Mouse (Mus musculus) megakaryocyte progenitor cell, adult 5-6 weeks (primary cell): ENCODE measurements around the gene Tcn2. TPM values are rescaled to one million over a fixed set of nuclear protein-coding genes. Genes with fewer than 3 reads are reported as not detected.
"Not testable (repeated sequence)": the region's sequence is repeated elsewhere in the genome, so short reads cannot be mapped to it uniquely, and the experiment has no call there.

Experiments
- ATAC-seq: replicated peaks from 2 replicates; pipeline ENCODE4 v1.8.0; 2016; ENCODE audit warnings: mild to moderate bottlenecking, moderate TSS enrichment, inconsistent platforms; ENCODE audit not compliant: poor library complexity
- total RNA-seq, 2 experiments: library from RNA; stranded (forward) in 1 of 2; stranded (reverse) in 1 of 2; fragments of 157-497, 149-512 nt in 1 of 2; fragments of 200-1000 nt in 1 of 2; gene quantifications; 2 replicates each; pipeline versions ENCODE4 v1.2.3 to v1.2.4; 2015 to 2017

The Tcn2 gene
- 87.8 and 102 TPM in 2 replicates for total RNA-seq (2015)
- total RNA-seq (2017): 40.8 and 50.5 TPM in 2 replicates

- ATAC-seq: peak; percentile 77
Measured at GRCm38 (mm10) chr11:3931511-3932211, at the start of gene Tcn2. TSS of gene Tcn2 (minus strand) at chr11:3932159.

DNA sequence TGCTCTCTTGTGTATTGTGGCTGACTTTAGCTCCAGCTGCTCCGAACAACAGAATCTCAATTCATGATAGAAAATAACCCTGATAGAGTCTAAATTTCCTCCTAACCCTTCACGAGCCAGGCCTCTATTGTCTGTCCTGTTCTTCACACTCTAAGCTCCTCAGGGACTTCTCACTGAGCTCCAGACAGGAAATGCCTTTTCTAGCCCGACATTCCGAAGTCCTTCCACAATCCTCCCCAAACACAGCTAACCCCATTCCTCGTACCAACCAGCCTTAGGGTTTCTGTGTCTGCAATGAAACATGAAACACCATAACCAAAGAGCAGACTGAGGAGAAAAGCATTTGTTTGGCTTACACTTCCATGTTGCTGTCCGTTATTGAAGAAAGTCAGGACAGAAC lies 49.6 kb upstream of the Tcn2 start:
- ATAC-seq: no peak

DNA sequence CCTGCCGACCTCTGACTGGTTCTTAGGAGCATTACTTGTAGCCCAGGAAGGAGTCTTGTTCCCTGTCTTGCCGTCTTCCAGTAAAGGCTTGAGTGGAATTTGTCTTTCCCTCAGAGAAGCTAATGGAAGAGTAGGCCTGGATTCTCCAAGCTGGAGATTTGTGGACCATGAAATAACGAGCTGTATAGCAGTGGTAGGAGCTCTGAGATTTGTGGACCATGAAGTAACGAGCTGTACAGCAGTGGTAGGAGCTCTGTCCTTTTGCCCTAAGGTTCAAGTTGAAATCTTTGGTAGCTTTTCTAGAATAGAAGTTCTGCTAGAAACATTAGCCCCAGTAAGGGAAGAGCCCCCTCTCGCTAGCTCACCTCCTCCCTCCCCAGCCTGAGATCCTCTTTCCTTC lies 46.5 kb upstream of the Tcn2 start:
- no peak for ATAC-seq

GRCm38 (mm10) chr11:3976678-3977077 lies 44.7 kb upstream of the Tcn2 start, which contains the start of gene 4930556J24Rik:
TSS of gene 4930556J24Rik (minus strand) at chr11:3976778.
- no peak for ATAC-seq

DNA sequence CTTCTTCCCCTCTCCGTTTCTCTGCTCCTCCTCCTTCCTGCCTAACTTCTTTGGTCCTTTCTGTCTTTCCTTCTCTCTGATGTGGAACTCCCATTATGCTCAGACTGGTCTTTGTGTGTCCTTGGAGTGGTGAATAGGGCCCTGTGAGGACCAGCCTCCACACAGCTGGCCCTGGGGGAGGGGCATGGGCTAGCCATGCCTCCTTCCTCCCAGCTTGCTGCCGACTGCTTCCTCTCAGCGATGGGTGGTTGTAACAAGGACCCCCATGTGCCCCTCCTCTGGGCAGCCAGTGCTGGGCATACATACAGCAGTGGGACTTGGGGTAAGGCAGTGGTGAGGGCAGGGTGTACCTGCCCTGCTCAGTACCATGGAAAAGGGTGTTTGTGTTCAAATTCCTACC lies 42.4 kb upstream of the Tcn2 start:
- no peak for ATAC-seq

GRCm38 (mm10) chr11:3973081-3973480 lies 41.1 kb upstream of the Tcn2 start:
- ATAC-seq: no peak

DNA sequence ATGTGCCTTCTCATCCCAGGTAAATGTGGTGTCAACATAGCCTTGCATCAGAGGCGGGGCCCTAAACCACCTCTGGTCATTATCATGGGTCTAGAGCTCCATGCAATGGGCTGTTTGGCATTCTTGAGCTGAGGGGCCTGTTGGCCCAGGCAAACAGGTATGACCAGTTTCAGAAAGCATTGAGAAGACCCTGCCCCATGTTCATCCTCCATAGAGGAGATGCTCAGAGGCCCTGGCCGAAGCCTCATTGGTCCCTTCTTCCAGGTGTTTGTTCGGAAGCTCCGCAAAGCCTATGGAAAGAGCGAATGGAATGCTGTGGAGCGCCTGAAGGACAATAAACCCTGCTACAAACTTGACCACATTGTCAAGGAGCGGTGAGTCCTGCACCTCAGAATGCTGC lies 38.4 kb upstream of the Tcn2 start:
- no peak for ATAC-seq

DNA sequence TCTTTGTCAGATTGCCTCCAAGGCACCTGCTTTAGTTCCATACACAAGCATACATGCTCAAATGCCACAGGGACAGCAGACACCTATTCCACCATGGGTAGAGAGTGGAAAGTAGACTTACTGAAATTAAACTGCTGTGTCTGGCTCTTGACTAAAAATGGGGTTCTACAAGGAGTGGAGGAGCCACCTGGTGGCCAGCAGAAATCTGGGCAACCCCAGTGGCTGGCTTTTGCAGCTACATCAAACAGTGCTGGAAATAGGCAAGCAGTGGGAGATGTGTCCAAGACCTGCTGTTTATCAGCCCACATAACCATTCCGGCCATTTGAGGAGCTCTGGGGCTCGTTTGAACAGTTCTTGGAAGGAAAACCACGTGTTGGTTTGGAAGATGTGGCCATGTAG lies 37.9 kb upstream of the Tcn2 start:
- ATAC-seq: peak; percentile 59

- peak; percentile 47 for ATAC-seq
Measured at GRCm38 (mm10) chr11:3964416-3965172, 32.6 kb upstream of the Tcn2 start.

DNA sequence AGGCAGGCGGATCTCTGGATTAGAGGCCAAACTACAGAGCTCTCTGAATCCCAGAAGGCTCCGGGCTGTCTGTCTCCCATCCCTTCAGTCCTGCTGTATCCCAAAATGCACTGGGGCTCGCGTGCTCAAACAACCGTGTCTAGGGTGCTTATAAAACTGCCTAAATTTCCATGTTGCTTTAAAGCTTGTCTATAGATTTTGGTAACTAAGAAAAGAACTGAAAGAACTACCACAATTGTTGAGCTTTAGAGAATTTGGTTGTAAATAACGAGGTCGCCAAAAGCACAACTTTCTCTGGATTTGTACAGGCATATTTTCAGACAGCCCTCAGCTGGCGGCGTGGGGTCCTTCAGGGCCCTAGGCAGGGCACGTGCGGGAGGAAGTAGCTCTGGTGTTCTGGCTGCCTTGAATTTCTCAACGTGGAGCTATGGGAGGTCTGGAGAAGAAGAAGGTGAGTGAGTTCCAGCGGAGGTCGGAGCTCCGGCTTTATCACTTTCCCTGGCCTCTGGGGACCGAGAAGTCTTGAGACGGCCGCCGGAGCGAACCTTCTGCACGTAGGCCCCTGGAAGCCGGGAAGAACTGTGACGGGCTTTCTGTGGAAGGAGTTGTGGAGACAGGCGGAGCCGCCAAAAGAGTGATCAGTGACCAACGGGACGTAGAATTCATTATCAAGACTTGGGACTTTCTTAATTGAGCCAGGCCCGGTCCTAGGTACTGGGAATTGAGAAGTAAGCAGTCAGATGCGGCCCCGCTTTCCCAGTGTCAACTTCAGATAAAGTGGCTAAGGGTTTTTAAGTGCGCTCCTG lies 31.9 kb upstream of the Tcn2 start, which contains the start of gene Pes1:
TSS of gene Pes1 (plus strand) at position 366 of the 806 bp plus-strand sequence.
- ATAC-seq: peak; percentile 90

- no peak for ATAC-seq
Measured at GRCm38 (mm10) chr11:3963155-3963554, 31.2 kb upstream of the Tcn2 start.

GRCm38 (mm10) chr11:3961761-3962160 lies 29.8 kb upstream of the Tcn2 start:
- ATAC-seq: no peak

DNA sequence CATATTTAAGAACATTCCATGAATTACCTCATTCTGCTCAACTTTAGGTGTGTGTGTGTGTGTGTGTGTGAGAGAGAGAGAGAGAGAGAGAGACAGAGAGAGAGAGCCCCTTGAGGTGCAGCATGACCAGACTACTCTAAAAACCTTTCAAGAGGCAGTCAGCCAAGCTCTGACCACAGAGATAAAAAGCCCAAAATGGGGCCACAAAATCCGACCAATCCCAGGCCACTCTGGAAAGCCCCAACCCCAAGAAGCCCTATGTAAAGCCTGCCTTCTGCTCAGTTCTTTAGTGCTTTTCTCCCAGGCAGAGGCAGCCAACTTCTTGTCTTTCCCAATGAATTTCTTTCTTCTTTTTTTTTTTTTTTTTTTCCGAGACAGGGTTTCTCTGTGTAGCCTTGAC lies 28.9 kb upstream of the Tcn2 start:
- no peak for ATAC-seq

GRCm38 (mm10) chr11:3955371-3955770 lies 23.4 kb upstream of the Tcn2 start:
- not testable (repeated sequence) for ATAC-seq

DNA sequence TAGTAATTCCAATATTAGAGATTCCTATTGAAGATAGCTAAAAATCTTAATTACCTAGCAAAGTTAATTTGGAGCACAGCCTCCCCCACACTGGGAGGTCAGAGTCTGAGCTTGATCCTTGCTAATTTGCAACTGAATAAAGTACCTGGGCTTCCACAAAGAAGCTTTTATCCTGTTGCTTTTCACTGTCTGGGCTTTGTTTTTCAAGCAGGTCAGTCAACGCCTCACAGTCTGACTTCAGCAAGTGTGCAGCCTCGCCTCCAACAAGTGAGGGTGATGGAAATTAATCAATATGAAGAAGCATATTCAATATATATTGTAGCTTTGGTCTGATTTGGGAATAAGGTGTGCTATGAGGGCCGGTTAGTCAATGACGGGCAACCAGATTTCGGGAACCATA lies 22.9 kb upstream of the Tcn2 start:
- not testable (repeated sequence) for ATAC-seq

GRCm38 (mm10) chr11:3946386-3946785 lies 14.4 kb upstream of the Tcn2 start:
- no peak for ATAC-seq

- ATAC-seq: no peak
Measured at GRCm38 (mm10) chr11:3941371-3941770, 9.4 kb upstream of the Tcn2 start.

GRCm38 (mm10) chr11:3937321-3937874 lies 5.4 kb upstream of the Tcn2 start:
- ATAC-seq: no peak

DNA sequence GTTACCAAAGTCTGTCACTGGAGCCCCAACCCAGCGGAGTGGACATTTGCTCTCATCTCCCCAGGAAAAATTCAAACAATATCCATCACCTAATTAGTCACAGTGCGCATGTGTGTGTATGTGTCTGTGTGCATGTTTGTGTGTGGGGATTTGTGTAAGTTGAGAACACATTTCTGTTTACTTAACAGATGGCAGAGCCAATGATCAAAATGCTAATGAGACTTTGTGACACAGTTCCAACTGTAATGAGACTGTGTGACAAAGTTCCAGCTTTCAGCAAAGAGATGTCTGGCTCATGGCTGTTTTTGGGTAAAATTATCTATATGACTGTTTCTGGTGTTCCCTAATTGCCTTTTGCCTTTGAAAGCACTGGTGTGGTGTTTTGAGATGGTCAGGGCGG lies 4.4 kb upstream of the Tcn2 start:
- no peak for ATAC-seq

DNA sequence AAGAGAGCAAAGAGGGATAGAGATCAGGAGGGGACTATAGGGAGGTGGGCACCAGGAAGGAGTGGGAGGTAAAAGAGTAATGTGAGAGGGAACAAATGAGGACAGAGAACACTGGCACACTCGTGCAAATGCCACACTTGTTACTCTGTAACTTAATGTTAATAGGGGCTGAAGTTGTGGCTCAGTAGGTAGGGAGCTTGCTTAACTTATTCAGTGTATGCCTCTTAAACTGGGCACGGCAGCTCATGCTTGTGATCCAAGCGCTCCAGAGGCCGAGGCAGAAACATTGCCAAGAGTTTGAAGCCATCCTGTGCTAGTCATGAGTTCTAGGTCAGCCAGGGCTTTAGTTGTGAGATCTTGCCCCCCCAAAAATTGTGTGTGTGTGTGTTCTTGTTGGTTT lies 3.2 kb upstream of the Tcn2 start:
- no peak for ATAC-seq

DNA sequence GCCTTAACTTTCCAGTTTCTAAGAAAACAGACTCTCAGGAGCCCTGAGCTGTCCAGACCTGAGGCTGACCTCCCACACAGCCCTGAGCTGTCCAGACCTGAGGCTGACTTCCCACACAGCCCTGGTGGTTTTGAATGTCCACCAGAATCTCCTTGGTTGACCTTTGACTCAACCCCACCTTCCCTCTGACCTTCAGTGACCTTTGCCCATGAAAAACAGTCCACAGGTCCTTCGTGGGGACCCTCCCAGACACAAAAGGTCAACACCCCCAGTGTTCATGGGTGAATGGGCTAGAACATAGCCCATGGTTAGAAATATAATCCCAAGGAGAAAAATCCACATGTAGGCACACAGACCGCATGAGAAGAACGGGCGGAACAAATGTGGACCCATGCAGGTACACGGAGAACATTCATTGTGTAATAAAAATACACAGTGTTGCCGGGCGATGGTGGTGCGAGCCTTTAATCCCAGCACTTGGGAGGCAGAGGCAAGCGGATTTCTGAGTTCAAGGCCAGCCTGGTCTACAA lies 1.9 kb upstream of the Tcn2 start:
- no peak for ATAC-seq
